Mouse (Mus musculus): ENCODE measurements around the gene Atp13a2.

DNA sequence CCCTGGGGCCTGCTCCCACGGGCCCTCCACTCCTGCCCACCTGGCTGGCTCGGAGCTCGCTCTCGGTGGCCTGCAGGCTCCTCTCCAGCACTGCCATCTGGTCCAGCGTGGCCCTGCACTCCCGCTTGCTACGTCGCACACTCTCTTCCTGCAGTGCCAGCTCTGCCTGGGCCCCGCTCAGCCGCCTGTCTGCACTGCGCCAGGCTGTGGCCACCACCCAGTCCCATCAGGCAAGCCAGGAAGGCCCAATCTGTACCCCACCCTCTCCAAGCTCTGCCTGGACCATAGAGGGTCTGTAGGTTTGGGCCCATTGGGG lies 34.9 kb downstream of the Atp13a2 start:
- TF ChIP-seq EP300 (IDR thresholded peaks at IDR 0.05; ENCODE audit: low read depth), result no peak
- no peak for TF ChIP-seq CTCF (IDR thresholded peaks at IDR 0.05; ENCODE audit: low read depth)

Data from liver, postnatal 0 days (tissue).